Mouse (Mus musculus) kidney, postnatal 4 days (tissue): ENCODE measurements around the gene Armc7.

ENCODE experiments used
- DNase-seq, 2 experiments: peaks; one replicate each; pipeline ENCODE4 v3.0.0; 2021; ENCODE audit warnings: mixed read lengths in 2 of 2

The Armc7 gene

DNA sequence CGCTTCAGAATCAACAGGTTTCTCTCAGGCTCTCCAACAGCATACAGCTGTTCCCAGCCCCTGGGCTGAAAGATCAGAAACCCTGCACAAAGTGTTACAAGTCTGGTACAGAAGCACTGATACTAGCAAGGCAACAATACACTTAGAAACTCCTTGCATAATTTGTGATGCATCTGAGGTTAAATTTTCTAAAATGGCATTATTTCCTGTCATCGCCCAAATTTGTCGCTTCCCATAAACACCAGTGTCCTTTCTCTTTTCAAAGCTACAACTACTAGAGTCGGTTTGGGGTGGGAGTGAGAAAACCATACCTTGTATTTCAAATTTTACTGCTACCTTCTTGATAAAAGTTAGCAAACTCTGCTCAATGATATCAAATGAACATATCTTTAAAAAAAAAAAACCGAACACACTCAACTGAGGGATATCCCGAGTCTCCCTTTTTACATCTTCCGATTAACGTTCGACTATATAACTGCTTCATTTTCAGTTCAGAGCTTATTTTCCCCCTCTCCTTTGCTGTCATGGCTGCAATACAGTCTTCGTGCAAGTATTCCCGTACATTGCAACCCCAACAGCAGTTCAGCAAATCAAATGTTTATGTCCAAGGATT lies 59.4 kb downstream of the Armc7 start:
- no peak for DNase-seq

- DNase-seq, result peak; percentile 78 to 89
These were observed 60.1 kb downstream of the Armc7 start for GRCm38 (mm10) chr11:115535401-115536037.

- DNase-seq, result peak; percentile 99 to 100
These were observed 60.7 kb downstream of the Armc7 start, which contains the start of gene Sumo2 for GRCm38 (mm10) chr11:115536038-115536681. TSS of gene Sumo2 (minus strand) at chr11:115536276.

GRCm38 (mm10) chr11:115536856-115537568 lies 61.5 kb downstream of the Armc7 start:
- DNase-seq, result no peak

DNA sequence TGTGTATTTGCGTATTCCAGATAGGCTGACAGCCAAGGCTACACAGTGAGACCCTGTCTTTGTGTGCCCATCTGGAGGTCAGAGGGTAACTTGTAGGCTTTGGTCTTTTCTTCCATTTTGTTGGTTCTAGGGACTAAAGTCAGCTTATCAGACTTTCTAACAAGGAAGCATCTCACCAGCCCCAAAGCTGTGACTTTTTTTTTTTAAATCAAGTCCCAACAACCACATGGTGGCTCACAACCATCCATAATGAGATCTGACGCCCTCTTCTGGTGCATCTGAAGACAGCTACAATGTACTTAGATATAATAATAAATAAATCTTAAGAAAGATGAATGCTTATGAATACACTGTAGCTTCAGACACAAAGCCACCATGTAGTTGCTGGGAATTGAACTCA lies 62.6 kb downstream of the Armc7 start:
- DNase-seq, result no peak
